Mouse (Mus musculus) urinary bladder, postnatal 0 days (tissue): Measurements from ENCODE around the gene Sncg. TPM values are rescaled to one million over a fixed set of nuclear protein-coding genes. Genes with fewer than 3 reads are reported as not detected.

Experiments used
- polyA plus RNA-seq: library from polyadenylated mRNA; unstranded; fragments of >200 nt; fragmentation: Nextera tagmentation; extraction: Ambion mirVana; gene quantifications from 2 replicates; pipeline ENCODE4 v1.2.1, GENCODE M21; 2015

Gene Sncg
- polyA plus RNA-seq: 3.5 and 4.3 TPM in 2 replicates

GRCm38 (mm10) chr14:34374577-34374976 is at the start of gene Sncg:
Gene Sncg (minus strand): TSS chr14:34374789.

DNA sequence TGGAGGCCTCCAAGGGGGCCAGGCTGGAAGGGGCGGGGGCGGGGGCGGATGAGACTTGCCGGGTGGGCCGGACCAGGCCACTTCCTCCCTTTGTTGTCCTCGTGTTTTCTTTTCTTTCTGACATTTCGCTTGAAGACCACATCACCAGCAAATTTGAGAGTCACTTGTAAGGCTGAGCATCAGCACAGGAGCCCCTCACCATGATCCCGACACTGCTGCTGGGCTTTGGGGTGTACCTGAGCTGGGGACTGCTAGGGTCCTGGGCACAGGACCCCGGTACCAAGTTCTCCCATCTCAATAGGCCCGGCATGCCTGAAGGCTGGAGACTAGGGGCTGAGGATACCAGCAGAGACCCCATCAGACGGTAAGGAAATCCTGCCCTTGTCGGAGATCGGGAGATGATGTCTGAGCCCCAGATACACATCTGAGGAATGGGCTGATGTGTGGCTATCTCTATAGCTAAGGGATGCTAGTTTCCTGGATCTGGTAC is 871 bp upstream of the Sncg start, which contains the start of gene Mmrn2:
Gene Mmrn2 (plus strand): TSS at position 51 of the 490 bp plus-strand sequence.

GRCm38 (mm10) chr14:34355301-34355700 is 19.3 kb downstream of the Sncg start, which contains the start of gene Fam25c:
Gene Fam25c (minus strand): TSS chr14:34355433.

Other genes with a start within 250 kb of the Sncg start
- gene Npy4r, start 222.3 kb downstream of the Sncg start, polyA plus RNA-seq: 2.7 and 4.1 TPM in 2 replicates
- gene Gprin2, start 173.1 kb downstream of the Sncg start, polyA plus RNA-seq: 0.18 and 0.47 TPM in 2 replicates
- 1.3 and 1.5 TPM in 2 replicates for gene Syt15, start 155.2 kb downstream of the Sncg start, polyA plus RNA-seq
- 4.3 and 4.9 TPM in 2 replicates for gene Shld2, start 64.3 kb downstream of the Sncg start, polyA plus RNA-seq
- gene Glud1, start 64.1 kb downstream of the Sncg start, polyA plus RNA-seq: 73.2 and 78.7 TPM in 2 replicates
- gene Fam25c, start 19.4 kb downstream of the Sncg start, polyA plus RNA-seq: 343 and 370 TPM in 2 replicates
- gene Mmrn2, start 676 bp upstream of the Sncg start, polyA plus RNA-seq: 3.5 and 4.4 TPM in 2 replicates
- 39.7 and 53.4 TPM in 2 replicates for gene Bmpr1a, start 128.6 kb upstream of the Sncg start, polyA plus RNA-seq
- gene 9230112D13Rik, start 148.0 kb upstream of the Sncg start, polyA plus RNA-seq: not detected in 2 replicates
- gene Ldb3, start 213.9 kb upstream of the Sncg start, polyA plus RNA-seq: 19.9 and 21.1 TPM in 2 replicates
- gene Opn4, start 225.4 kb upstream of the Sncg start, polyA plus RNA-seq: not detected in 2 replicates